Mouse (Mus musculus): ENCODE results near the gene Pik3r3. TPM values are rescaled to one million over a fixed set of nuclear protein-coding genes. Genes with fewer than 3 reads are reported as not detected.

The Pik3r3 gene
- polyA plus RNA-seq, 1 experiment from 2014 or later: 14.3 TPM

- peaks cover 54% of the 10 kb centered on the region for H3K36me3 ChIP-seq (ENCODE audit: control insufficient read depth, insufficient read depth, low read length)
- WGBS: 0% methylated on average over 1 of the region's 1 CpGs
- no peak overlapping the region for H3K9ac ChIP-seq (ENCODE audit: low read length)
- ATAC-seq (replicated peaks; ENCODE audit: low FRiP score, low TSS enrichment, low read depth): no peak
- H3K9me3 ChIP-seq (ENCODE audit: control insufficient read depth, low read length): no peaks in the 10 kb centered on the region
- H3K4me1 ChIP-seq (replicated peaks; ENCODE audit: control insufficient read depth, insufficient read depth, low read length): no peaks in the 10 kb centered on the region
- H3K27me3 ChIP-seq (replicated peaks; ENCODE audit: control insufficient read depth, insufficient read depth, low read length): no peaks in the 10 kb centered on the region
- no peak overlapping the region for H3K4me3 ChIP-seq (ENCODE audit: low read depth, low read length)
- no peak overlapping the region for H3K27ac ChIP-seq (ENCODE audit: low read depth)
- DNase-seq (ENCODE audit: low spot score): no peak
- H3K4me2 ChIP-seq (ENCODE audit: low read length): no peak overlapping the region
Measured at GRCm38 (mm10) chr4:116304551-116304950, 83.1 kb downstream of the Pik3r3 start.

- Histone ChIP-seq H3K9me3 (ENCODE audit: control insufficient read depth, low read length) (no peaks in the 10 kb centered on the region), H3K4me2 (ENCODE audit: low read length) (no peak overlapping the region), H3K27ac (ENCODE audit: low read depth) (no peak overlapping the region), H3K4me3 (ENCODE audit: low read depth, low read length) (no peak overlapping the region), H3K9ac (ENCODE audit: low read length) (no peak overlapping the region), H3K36me3 (ENCODE audit: control insufficient read depth, insufficient read depth, low read length) (peaks cover 75% of the 10 kb centered on the region), H3K4me1 (replicated peaks; ENCODE audit: control insufficient read depth, insufficient read depth, low read length) (no peaks in the 10 kb centered on the region), H3K27me3 (replicated peaks; ENCODE audit: control insufficient read depth, insufficient read depth, low read length) (no peaks in the 10 kb centered on the region)
- DNase-seq (ENCODE audit: low spot score): peak; percentile 20
- no peak for ATAC-seq (replicated peaks; ENCODE audit: low FRiP score, low TSS enrichment, low read depth)
- WGBS: 92% methylated on average over 4 of the region's 4 CpGs
Measured at GRCm38 (mm10) chr4:116317575-116317974, 96.2 kb downstream of the Pik3r3 start.

- H3K4me1 ChIP-seq (replicated peaks; ENCODE audit: control insufficient read depth, insufficient read depth, low read length): no peaks in the 10 kb centered on the region
- no peak for DNase-seq (ENCODE audit: low spot score)
- WGBS: 94% methylated on average over 6 of the region's 6 CpGs
- no peaks in the 10 kb centered on the region for H3K9me3 ChIP-seq (ENCODE audit: control insufficient read depth, low read length)
- H3K4me3 ChIP-seq (ENCODE audit: low read depth, low read length): no peak overlapping the region
- H3K36me3 ChIP-seq (ENCODE audit: control insufficient read depth, insufficient read depth, low read length): peaks cover 71% of the 10 kb centered on the region
- ATAC-seq (replicated peaks; ENCODE audit: low FRiP score, low TSS enrichment, low read depth): no peak
- no peak overlapping the region for H3K27ac ChIP-seq (ENCODE audit: low read depth)
- H3K4me2 ChIP-seq (ENCODE audit: low read length): no peak overlapping the region
- no peaks in the 10 kb centered on the region for H3K27me3 ChIP-seq (replicated peaks; ENCODE audit: control insufficient read depth, insufficient read depth, low read length)
- no peak overlapping the region for H3K9ac ChIP-seq (ENCODE audit: low read length)
Measured at GRCm38 (mm10) chr4:116322127-116322526, 100.7 kb downstream of the Pik3r3 start.

- H3K36me3 ChIP-seq (ENCODE audit: control insufficient read depth, insufficient read depth, low read length): peaks cover 35% of the 10 kb centered on the region
- 100% methylated on average over 3 of the region's 3 CpGs for WGBS
- no peaks in the 10 kb centered on the region for H3K4me1 ChIP-seq (replicated peaks; ENCODE audit: control insufficient read depth, insufficient read depth, low read length)
- ATAC-seq (replicated peaks; ENCODE audit: low FRiP score, low TSS enrichment, low read depth) (no peak), DNase-seq (ENCODE audit: low spot score) (no peak)
- H3K27ac ChIP-seq (ENCODE audit: low read depth): no peak overlapping the region
- H3K9me3 ChIP-seq (ENCODE audit: control insufficient read depth, low read length): no peaks in the 10 kb centered on the region
- H3K4me3 ChIP-seq (ENCODE audit: low read depth, low read length): no peak overlapping the region
- H3K9ac ChIP-seq (ENCODE audit: low read length): no peak overlapping the region
- no peaks in the 10 kb centered on the region for H3K27me3 ChIP-seq (replicated peaks; ENCODE audit: control insufficient read depth, insufficient read depth, low read length)
- no peak overlapping the region for H3K4me2 ChIP-seq (ENCODE audit: low read length)
Measured at GRCm38 (mm10) chr4:116329256-116329655, 107.8 kb downstream of the Pik3r3 start.

- Histone ChIP-seq H3K4me3 (ENCODE audit: low read depth, low read length) (no peak overlapping the region), H3K9ac (ENCODE audit: low read length) (no peak overlapping the region), H3K27ac (ENCODE audit: low read depth) (no peak overlapping the region), H3K4me2 (ENCODE audit: low read length) (no peak overlapping the region), H3K27me3 (replicated peaks; ENCODE audit: control insufficient read depth, insufficient read depth, low read length) (no peaks in the 10 kb centered on the region), H3K36me3 (ENCODE audit: control insufficient read depth, insufficient read depth, low read length) (no peaks in the 10 kb centered on the region), H3K9me3 (ENCODE audit: control insufficient read depth, low read length) (no peaks in the 10 kb centered on the region), H3K4me1 (replicated peaks; ENCODE audit: control insufficient read depth, insufficient read depth, low read length) (no peaks in the 10 kb centered on the region)
- WGBS: 83% methylated on average over 1 of the region's 1 CpGs
- DNase-seq (ENCODE audit: low spot score) (no peak), ATAC-seq (replicated peaks; ENCODE audit: low FRiP score, low TSS enrichment, low read depth) (no peak)
Measured at GRCm38 (mm10) chr4:116336294-116336693, 114.9 kb downstream of the Pik3r3 start.

GRCm38 (mm10) chr4:116342119-116342518 lies 120.7 kb downstream of the Pik3r3 start:
- no peak overlapping the region for H3K9ac ChIP-seq (ENCODE audit: low read length)
- H3K9me3 ChIP-seq (ENCODE audit: control insufficient read depth, low read length): no peaks in the 10 kb centered on the region
- no peaks in the 10 kb centered on the region for H3K4me1 ChIP-seq (replicated peaks; ENCODE audit: control insufficient read depth, insufficient read depth, low read length)
- no peak overlapping the region for H3K27ac ChIP-seq (ENCODE audit: low read depth)
- H3K27me3 ChIP-seq (replicated peaks; ENCODE audit: control insufficient read depth, insufficient read depth, low read length): no peaks in the 10 kb centered on the region
- no peaks in the 10 kb centered on the region for H3K36me3 ChIP-seq (ENCODE audit: control insufficient read depth, insufficient read depth, low read length)
- H3K4me3 ChIP-seq (ENCODE audit: low read depth, low read length): no peak overlapping the region
- no peak for DNase-seq (ENCODE audit: low spot score)
- ATAC-seq (replicated peaks; ENCODE audit: low FRiP score, low TSS enrichment, low read depth): no peak
- no peak overlapping the region for H3K4me2 ChIP-seq (ENCODE audit: low read length)

GRCm38 (mm10) chr4:116352496-116352895 lies 131.1 kb downstream of the Pik3r3 start:
- no peak overlapping the region for H3K4me2 ChIP-seq (ENCODE audit: low read length)
- peaks cover 8% of the 10 kb centered on the region; the same call in 1 of the 2 replicates for H3K36me3 ChIP-seq (ENCODE audit: control insufficient read depth, insufficient read depth, low read length)
- H3K4me3 ChIP-seq (ENCODE audit: low read depth, low read length): no peak overlapping the region
- H3K9ac ChIP-seq (ENCODE audit: low read length): no peak overlapping the region
- no peaks in the 10 kb centered on the region for H3K27me3 ChIP-seq (replicated peaks; ENCODE audit: control insufficient read depth, insufficient read depth, low read length)
- H3K9me3 ChIP-seq (ENCODE audit: control insufficient read depth, low read length): no peaks in the 10 kb centered on the region
- ATAC-seq (replicated peaks; ENCODE audit: low FRiP score, low TSS enrichment, low read depth) (no peak), DNase-seq (ENCODE audit: low spot score) (no peak)
- 78% methylated on average over 3 of the region's 3 CpGs for WGBS
- no peak overlapping the region for H3K27ac ChIP-seq (ENCODE audit: low read depth)
- H3K4me1 ChIP-seq (replicated peaks; ENCODE audit: control insufficient read depth, insufficient read depth, low read length): 0 out of 2 replicates have a peak, but pooled peaks cover 2% of the 10 kb centered on the region

Other genes with a start within 250 kb of the Pik3r3 start
- gene Faah, start 203.7 kb upstream of the Pik3r3 start, polyA plus RNA-seq (2014; fragmentation: Nextera tagmentation; extraction: Ambion mirVana): 13.5 and 19.2 TPM in 2 replicates
- 21.6 and 22.4 TPM in 2 replicates for gene Nsun4, start 167.7 kb upstream of the Pik3r3 start, polyA plus RNA-seq (2014; fragmentation: Nextera tagmentation; extraction: Ambion mirVana)
- 595 and 617 TPM in 2 replicates for gene Uqcrh, start 146.5 kb upstream of the Pik3r3 start, polyA plus RNA-seq (2014; fragmentation: Nextera tagmentation; extraction: Ambion mirVana)
- 73.4 and 78.9 TPM in 2 replicates for gene Lrrc41, start 146.3 kb upstream of the Pik3r3 start, polyA plus RNA-seq (2014; fragmentation: Nextera tagmentation; extraction: Ambion mirVana)
- 33.0 and 36.5 TPM in 2 replicates for gene Rad54l, start 97.9 kb upstream of the Pik3r3 start, polyA plus RNA-seq (2014; fragmentation: Nextera tagmentation; extraction: Ambion mirVana)
- gene Pomgnt1, start 97.8 kb upstream of the Pik3r3 start, polyA plus RNA-seq (2014; fragmentation: Nextera tagmentation; extraction: Ambion mirVana): 53.7 and 57.4 TPM in 2 replicates
- 1.9 and 2.5 TPM in 2 replicates for gene Lurap1, start 70.3 kb upstream of the Pik3r3 start, polyA plus RNA-seq (2014; fragmentation: Nextera tagmentation; extraction: Ambion mirVana)
- 26.5 and 33.5 TPM in 2 replicates for gene Tspan1, start 54.0 kb upstream of the Pik3r3 start, polyA plus RNA-seq (2014; fragmentation: Nextera tagmentation; extraction: Ambion mirVana)
- gene 1700042G07Rik, start 48.2 kb upstream of the Pik3r3 start, polyA plus RNA-seq (2014; fragmentation: Nextera tagmentation; extraction: Ambion mirVana): not detected in 2 replicates
- not detected in 2 replicates for gene Gm49337, start 48.2 kb upstream of the Pik3r3 start, polyA plus RNA-seq (2014; fragmentation: Nextera tagmentation; extraction: Ambion mirVana)
- 20.3 and 22.8 TPM in 2 replicates for gene Mast2, start 242.6 kb downstream of the Pik3r3 start, polyA plus RNA-seq (2014; fragmentation: Nextera tagmentation; extraction: Ambion mirVana)

Data from intestine, embryonic 14.5 days (tissue).